Mouse (Mus musculus) spleen, adult 18-20 months (tissue): ENCODE results near the gene Filip1l.

Experiments used
- DNase-seq, 2 experiments: peaks; one replicate each; pipeline ENCODE4 v3.0.0; 2022; ENCODE audit warnings: mixed read lengths in 2 of 2

Gene Filip1l

GRCm38 (mm10) chr16:57536511-57536910 lies 183.6 kb downstream of the Filip1l start:
- no peak for DNase-seq

- DNase-seq: no peak
Observed at GRCm38 (mm10) chr16:57543243-57543642, 190.3 kb downstream of the Filip1l start.

- DNase-seq: no peak
Observed at GRCm38 (mm10) chr16:57544441-57544840, 191.5 kb downstream of the Filip1l start.

- no peak for DNase-seq
Observed at GRCm38 (mm10) chr16:57546355-57546754, 193.5 kb downstream of the Filip1l start.

- no peak for DNase-seq
Observed at GRCm38 (mm10) chr16:57548608-57549007, 195.7 kb downstream of the Filip1l start.

- peak; percentile 74 to 83 for DNase-seq
Observed at GRCm38 (mm10) chr16:57549061-57550037, 196.5 kb downstream of the Filip1l start.

GRCm38 (mm10) chr16:57550088-57550487 lies 197.2 kb downstream of the Filip1l start:
- DNase-seq: no peak

GRCm38 (mm10) chr16:57550817-57551216 lies 197.9 kb downstream of the Filip1l start:
- no peak for DNase-seq

GRCm38 (mm10) chr16:57551617-57552016 lies 198.7 kb downstream of the Filip1l start:
- no peak for DNase-seq

GRCm38 (mm10) chr16:57552709-57553108 lies 199.8 kb downstream of the Filip1l start:
- DNase-seq: no peak

- no peak for DNase-seq
Observed at GRCm38 (mm10) chr16:57553235-57553634, 200.3 kb downstream of the Filip1l start.

- no peak for DNase-seq
Observed at GRCm38 (mm10) chr16:57554886-57555400, 202.1 kb downstream of the Filip1l start.

- DNase-seq: no peak
Observed at GRCm38 (mm10) chr16:57555667-57556066, 202.8 kb downstream of the Filip1l start.

GRCm38 (mm10) chr16:57556244-57556643 lies 203.4 kb downstream of the Filip1l start:
- DNase-seq: no peak

- no peak for DNase-seq
Observed at GRCm38 (mm10) chr16:57558258-57558657, 205.4 kb downstream of the Filip1l start.

- DNase-seq: no peak
Observed at GRCm38 (mm10) chr16:57560185-57560584, 207.3 kb downstream of the Filip1l start.

- no peak for DNase-seq
Observed at GRCm38 (mm10) chr16:57563453-57563852, 210.6 kb downstream of the Filip1l start.

- no peak for DNase-seq
Observed at GRCm38 (mm10) chr16:57564807-57565206, 211.9 kb downstream of the Filip1l start.

- no peak for DNase-seq
Observed at GRCm38 (mm10) chr16:57566215-57566614, 213.3 kb downstream of the Filip1l start.

- no peak for DNase-seq
Observed at GRCm38 (mm10) chr16:57568648-57569404, 215.9 kb downstream of the Filip1l start.

- DNase-seq: no peak
Observed at GRCm38 (mm10) chr16:57570789-57571311, 218.0 kb downstream of the Filip1l start.

- no peak for DNase-seq
Observed at GRCm38 (mm10) chr16:57573831-57574230, 220.9 kb downstream of the Filip1l start.

GRCm38 (mm10) chr16:57575764-57576388 lies 223.0 kb downstream of the Filip1l start:
- no peak for DNase-seq
